Mouse (Mus musculus) midbrain, embryonic 10.5 days (tissue): ENCODE results near the gene Olah. TPM values are rescaled to one million over a fixed set of nuclear protein-coding genes. Genes with fewer than 3 reads are reported as not detected.

Experiments
- polyA plus RNA-seq: library from polyadenylated mRNA; unstranded; fragments of >200 nt; fragmentation: Nextera tagmentation; extraction: Ambion mirVana; gene quantifications from 2 replicates; pipeline ENCODE4 v1.2.1, GENCODE M21; 2016

The Olah gene
- polyA plus RNA-seq, 1 experiment from 2014 or later = not detected

Other genes starting within 250 kb of the Olah start
- 67.1 and 68.4 TPM in 2 replicates for gene Nmt2, start 113.0 kb downstream of the Olah start, polyA plus RNA-seq
- 23.4 and 23.5 TPM in 2 replicates for gene Rpp38, start 64.6 kb downstream of the Olah start, polyA plus RNA-seq
- gene Acbd7, start 61.0 kb downstream of the Olah start, polyA plus RNA-seq = 0.41 TPM in 1 of 2 replicates, not detected in the other
- gene Meig1, start 25.4 kb upstream of the Olah start, polyA plus RNA-seq = not detected in 2 replicates
- gene Dclre1c, start 26.9 kb upstream of the Olah start, polyA plus RNA-seq = 7.7 and 7.8 TPM in 2 replicates
- gene Suv39h2, start 77.8 kb upstream of the Olah start, polyA plus RNA-seq = 36.3 and 40.5 TPM in 2 replicates
- gene Gm45902, start 115.6 kb upstream of the Olah start, polyA plus RNA-seq = 9.9 and 10.9 TPM in 2 replicates
- 134 and 141 TPM in 2 replicates for gene Hspa14, start 115.6 kb upstream of the Olah start, polyA plus RNA-seq
- gene Cdnf, start 115.8 kb upstream of the Olah start, polyA plus RNA-seq = 0.16 and 0.47 TPM in 2 replicates
- gene Fam107b, start 173.3 kb upstream of the Olah start, polyA plus RNA-seq = 39.3 and 43.1 TPM in 2 replicates